Mouse (Mus musculus) limb, embryonic 14.5 days (tissue): ENCODE data around the gene Fam198b. TPM values are rescaled to one million over a fixed set of nuclear protein-coding genes. Genes with fewer than 3 reads are reported as not detected.

ENCODE experiments used
- ATAC-seq: fragments of 200-750 bp; cut with Nextera tagmentation; 2 replicates; pipeline ENCODE4 v1.8.0; 2017; ENCODE audit warnings: low read depth, moderate number of reproducible peaks, moderate TSS enrichment; ENCODE audit not compliant: low FRiP score
- DNase-seq: peaks from one replicate; pipeline ENCODE4 v3.0.0-alpha.2; 2015; ENCODE audit warnings: low spot score
- H3K27ac ChIP-seq: fragments of 300-500 bp; sonication (generic); replicated peaks from 2 replicates; pipeline ENCODE4 v1.5.1; 2014; ENCODE audit warnings: low read depth, mild to moderate bottlenecking, low read length, moderate library complexity, mixed read lengths
- H3K27me3 ChIP-seq: fragments of 300-500 bp; sonication (generic); 2 replicates; pipeline ENCODE4 v1.6.1; 2014; ENCODE audit warnings: low read length, mixed read lengths; ENCODE audit not compliant: control insufficient read depth, insufficient read depth
- H3K36me3 ChIP-seq: fragments of 300-500 bp; sonication (generic); 2 replicates; pipeline ENCODE4 v1.6.1; 2014; ENCODE audit warnings: mild to moderate bottlenecking, low read length, moderate library complexity, mixed read lengths; ENCODE audit not compliant: control insufficient read depth, insufficient read depth
- H3K4me1 ChIP-seq: fragments of 300-500 bp; sonication (generic); 2 replicates; pipeline ENCODE4 v1.6.1; 2014; ENCODE audit warnings: antibody characterized with exemption, low read length, mixed read lengths; ENCODE audit not compliant: control insufficient read depth, insufficient read depth
- H3K4me2 ChIP-seq: fragments of 300-500 bp; sonication (generic); replicated peaks from 2 replicates; pipeline ENCODE4 v1.6.1; 2014; ENCODE audit warnings: low read depth, mild to moderate bottlenecking, low read length, moderate library complexity; ENCODE audit not compliant: severe bottlenecking
- H3K4me3 ChIP-seq: fragments of 300-500 bp; sonication (generic); replicated peaks from 2 replicates; pipeline ENCODE4 v1.5.1; 2014; ENCODE audit warnings: low read length
- H3K9ac ChIP-seq: fragments of 300-500 bp; sonication (generic); 2 replicates; pipeline ENCODE4 v1.6.1; 2014; ENCODE audit warnings: mild to moderate bottlenecking, low read depth, low read length, moderate library complexity; ENCODE audit not compliant: severe bottlenecking
- H3K9me3 ChIP-seq: fragments of 300-500 bp; sonication (generic); 2 replicates; pipeline ENCODE4 v1.6.1; 2016; ENCODE audit warnings: low read length; ENCODE audit not compliant: control insufficient read depth
- POLR2A ChIP-seq: fragments of 200-500 bp; IDR thresholded peaks from 2 replicates; pipeline ENCODE4 v1.8.0; 2012; ENCODE audit warnings: inconsistent platforms, mild to moderate bottlenecking, moderate library complexity, borderline replicate concordance; ENCODE audit not compliant: insufficient read depth, insufficient read length; ENCODE audit errors: extremely low read depth
- WGBS: fragments of 180-500 bp; shearing (Covaris S2); extraction: QIAGEN DNeasy Blood & Tissue Kit; methylation state at CpG from one replicate; pipeline ENCODE4 v1.1.7; 2014; 5-methylcytosine and 5-hydroxymethylcytosine counted together
- polyA plus RNA-seq, 2 experiments: library from polyadenylated mRNA; depleted of rRNA in 1 of 2; stranded (reverse) in 1 of 2; unstranded in 1 of 2; fragments of >200 nt; fragmentation: Nextera tagmentation in 1 of 2; extraction: Ambion mirVana in 1 of 2; gene quantifications; 2 replicates each; pipeline versions ENCODE4 v1.2.1 to v1.2.3; 2012 to 2014

The Fam198b gene
- polyA plus RNA-seq, 2 experiments = 8.1 to 9.5 TPM

DNA sequence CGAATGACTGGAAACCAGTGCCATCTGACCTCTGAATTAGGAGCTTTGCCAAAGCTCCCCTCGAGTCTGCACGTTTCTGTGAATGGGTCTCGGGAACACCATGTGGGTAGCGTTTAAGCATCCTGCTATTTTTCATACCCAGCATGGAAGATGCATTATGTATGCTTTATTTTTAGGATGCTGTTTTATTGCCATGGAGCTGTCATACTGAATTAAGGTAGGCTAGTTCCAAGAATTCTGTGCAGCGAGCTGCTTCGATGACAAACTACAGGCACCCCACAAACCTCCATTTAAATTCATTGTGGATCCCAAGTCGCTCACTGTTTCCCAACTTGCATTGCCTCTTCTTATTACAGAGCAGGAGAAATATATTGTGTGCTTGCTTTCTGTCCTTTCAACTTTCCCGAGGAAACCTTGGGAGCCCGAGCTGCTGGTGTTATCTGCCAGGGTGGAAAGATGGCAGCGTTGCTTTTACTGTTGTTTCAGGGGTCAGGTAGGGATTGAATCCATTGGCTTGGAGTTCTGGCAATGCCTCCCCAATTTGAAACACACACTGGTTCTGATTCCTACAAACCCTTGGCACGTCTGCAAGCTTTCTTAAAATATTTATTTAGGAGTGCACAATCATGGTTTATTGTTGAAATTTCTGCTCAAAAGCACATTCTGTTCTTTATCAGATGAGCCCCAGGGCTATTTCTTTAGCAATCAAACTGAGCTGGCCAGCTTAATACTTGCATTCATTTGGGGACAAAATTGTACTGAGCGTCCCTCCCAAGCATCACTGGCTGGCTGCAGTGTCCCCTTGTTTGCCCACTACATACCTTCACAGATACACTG lies 13.4 kb downstream of the Fam198b start:
- TF ChIP-seq POLR2A = no peak
- DNase-seq (no peak), ATAC-seq (no peak)
- Histone ChIP-seq H3K27me3 (no peaks in the 10 kb centered on the region), H3K27ac (no peak overlapping the region), H3K4me1 (no peaks in the 10 kb centered on the region), H3K9ac (no peak overlapping the region), H3K36me3 (no peaks in the 10 kb centered on the region), H3K9me3 (no peaks in the 10 kb centered on the region), H3K4me2 (no peak overlapping the region), H3K4me3 (no peak overlapping the region)
- 74% methylated on average over 13 of the region's 13 CpGs for WGBS

DNA sequence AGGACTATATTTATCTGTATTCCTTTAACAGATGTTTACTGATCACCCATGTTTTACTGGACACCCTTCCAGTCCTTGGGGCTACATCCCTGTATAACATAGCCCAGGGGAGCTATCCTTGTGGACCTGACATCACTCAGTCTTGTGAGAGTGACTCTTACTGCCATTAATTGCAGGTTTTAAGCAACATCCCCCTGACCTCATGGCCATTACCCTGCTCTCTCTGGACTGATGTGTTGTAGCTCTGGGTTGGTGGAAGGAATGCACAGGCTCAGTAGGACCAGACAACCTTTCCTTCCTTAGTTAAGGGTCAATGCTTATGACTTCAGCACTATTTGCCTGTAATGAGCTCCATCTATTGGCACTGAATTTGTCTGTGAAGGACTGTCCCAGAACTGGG lies 14.2 kb downstream of the Fam198b start:
- ATAC-seq = no peak
- H3K27me3 ChIP-seq = no peaks in the 10 kb centered on the region
- H3K9ac ChIP-seq = no peak overlapping the region
- H3K4me2 ChIP-seq = no peak overlapping the region
- DNase-seq = no peak
- TF ChIP-seq POLR2A = no peak
- no peaks in the 10 kb centered on the region for H3K9me3 ChIP-seq
- H3K36me3 ChIP-seq = no peaks in the 10 kb centered on the region
- H3K4me1 ChIP-seq = no peaks in the 10 kb centered on the region
- H3K27ac ChIP-seq = no peak overlapping the region
- H3K4me3 ChIP-seq = no peak overlapping the region

DNA sequence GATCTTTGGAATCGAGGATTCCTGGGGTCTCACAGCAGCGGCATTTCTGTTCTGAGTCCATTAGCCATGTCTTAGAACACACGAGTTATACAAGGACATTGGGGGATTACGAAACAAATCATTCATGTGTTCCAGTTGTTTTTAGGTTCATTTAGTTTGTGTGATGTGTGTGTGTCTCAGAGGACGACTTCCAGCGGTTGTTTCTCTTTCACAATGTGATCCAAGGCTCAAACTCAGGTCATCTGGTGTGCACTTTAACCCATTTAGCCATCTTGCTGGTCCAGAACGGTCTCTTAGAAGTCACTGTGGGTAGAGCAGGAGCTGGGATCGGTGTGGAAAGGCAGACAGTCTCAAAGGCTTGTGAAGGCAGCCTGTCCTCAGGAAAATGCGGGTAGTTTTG lies 15.6 kb downstream of the Fam198b start:
- Histone ChIP-seq H3K27me3 (no peaks in the 10 kb centered on the region), H3K4me2 (no peak overlapping the region), H3K4me1 (no peaks in the 10 kb centered on the region), H3K27ac (no peak overlapping the region), H3K36me3 (no peaks in the 10 kb centered on the region), H3K9ac (no peak overlapping the region), H3K4me3 (no peak overlapping the region), H3K9me3 (no peaks in the 10 kb centered on the region)
- WGBS = 86% methylated on average over 9 of the region's 9 CpGs
- TF ChIP-seq POLR2A = no peak
- ATAC-seq (no peak), DNase-seq (no peak)

DNA sequence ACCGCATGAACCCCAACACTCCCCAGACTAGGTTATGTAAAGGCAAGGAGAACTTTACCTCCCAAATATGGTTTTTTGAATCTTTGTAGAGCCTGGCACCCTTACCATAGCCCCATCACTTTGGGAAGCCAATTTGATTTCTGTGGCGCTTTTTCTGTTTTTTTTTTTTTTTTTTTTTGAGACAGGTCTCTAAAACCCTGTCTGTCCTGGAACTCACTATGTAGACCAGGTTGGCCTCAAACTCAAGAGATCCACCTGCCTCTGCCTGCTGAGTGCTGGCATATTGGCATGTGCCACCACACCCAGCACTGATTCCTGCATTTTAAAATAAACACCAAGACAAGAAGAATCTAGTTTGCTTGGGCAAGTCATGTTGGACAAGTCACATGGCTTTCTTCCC lies 16.2 kb downstream of the Fam198b start:
- Histone ChIP-seq H3K4me2 (no peak overlapping the region), H3K4me1 (no peaks in the 10 kb centered on the region), H3K9ac (no peak overlapping the region), H3K27ac (no peak overlapping the region), H3K27me3 (no peaks in the 10 kb centered on the region), H3K9me3 (no peaks in the 10 kb centered on the region), H3K36me3 (no peaks in the 10 kb centered on the region), H3K4me3 (no peak overlapping the region)
- ATAC-seq = no peak
- WGBS = 95% methylated on average over 2 of the region's 2 CpGs
- DNase-seq = no peak
- TF ChIP-seq POLR2A = no peak

DNA sequence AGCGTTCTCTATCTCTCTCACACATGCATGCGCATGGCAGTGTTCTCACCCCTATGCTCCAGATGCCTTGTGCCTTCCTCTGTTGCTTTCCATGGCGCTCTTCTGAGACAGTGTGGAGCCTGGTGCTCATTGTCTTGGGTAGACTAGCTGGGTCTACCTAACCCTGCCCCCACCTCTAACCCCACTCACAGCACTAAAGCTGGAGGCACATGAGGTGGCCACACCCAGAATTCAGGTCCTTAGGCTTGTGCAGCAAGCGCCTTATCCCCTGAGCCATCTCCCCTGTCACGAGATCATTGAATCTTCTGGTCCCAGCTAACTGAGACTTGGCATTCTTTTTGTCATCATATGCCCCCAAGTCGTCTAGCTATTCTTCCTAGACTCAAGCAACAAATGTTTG lies 17.0 kb downstream of the Fam198b start:
- no peak overlapping the region for H3K4me3 ChIP-seq
- no peak for TF ChIP-seq POLR2A
- H3K4me1 ChIP-seq = no peaks in the 10 kb centered on the region
- H3K9me3 ChIP-seq = no peaks in the 10 kb centered on the region
- no peak overlapping the region for H3K9ac ChIP-seq
- H3K4me2 ChIP-seq = no peak overlapping the region
- H3K27me3 ChIP-seq = no peaks in the 10 kb centered on the region
- 81% methylated on average over 6 of the region's 6 CpGs for WGBS
- DNase-seq = no peak
- no peak overlapping the region for H3K27ac ChIP-seq
- no peak for ATAC-seq
- no peaks in the 10 kb centered on the region for H3K36me3 ChIP-seq
